Mouse (Mus musculus) olfactory bulb, adult 2 months (tissue): ENCODE data around the gene Slc12a7. TPM values are rescaled to one million over a fixed set of nuclear protein-coding genes. Genes with fewer than 3 reads are reported as not detected.

Experiments used
- H3K27ac ChIP-seq: fragments of 200-500 bp; 2 replicates; pipeline ENCODE4 v1.5.1; 2012; ENCODE audit warnings: low read depth, low read length; ENCODE audit not compliant: insufficient read depth
- H3K4me1 ChIP-seq: fragments of 200-500 bp; 2 replicates; pipeline ENCODE4 v1.6.1; 2012; ENCODE audit warnings: low read length; ENCODE audit not compliant: control insufficient read depth, insufficient read depth
- H3K4me3 ChIP-seq: fragments of 200-500 bp; 2 replicates; pipeline ENCODE4 v1.5.1; 2012; ENCODE audit warnings: mild to moderate bottlenecking, low read depth, low read length, moderate library complexity; ENCODE audit not compliant: insufficient read depth
- CTCF ChIP-seq: fragments of 200-500 bp; IDR thresholded peaks from 2 replicates; pipeline ENCODE4 v1.5.1; 2012; ENCODE audit warnings: low read depth, mild to moderate bottlenecking, low read length, moderate library complexity; ENCODE audit not compliant: insufficient read depth
- POLR2A ChIP-seq: fragments of 200-500 bp; IDR thresholded peaks from 2 replicates; pipeline ENCODE4 v1.6.1; 2012; ENCODE audit warnings: mild to moderate bottlenecking, low read depth, low read length, moderate library complexity; ENCODE audit not compliant: insufficient read depth
- WGBS: fragments of 180-500 bp; shearing (Covaris S2); methylation state at CpG from one replicate; pipeline ENCODE4 v1.1.7; 2018; 5-methylcytosine and 5-hydroxymethylcytosine counted together
- polyA plus RNA-seq: library from polyadenylated mRNA; stranded (reverse); fragments of >200 nt; gene quantifications from 2 replicates; pipeline ENCODE4 v1.2.4, GENCODE M21; 2012; ENCODE audit warnings: low replicate concordance; ENCODE audit not compliant: missing spikeins, insufficient read depth, insufficient read length

The Slc12a7 gene
- polyA plus RNA-seq, 1 experiment = not detected

- H3K4me3 ChIP-seq = peak overlapping the region; percentile 35
- 32% methylated on average over 11 of the region's 11 CpGs for WGBS
- no peak overlapping the region for H3K27ac ChIP-seq
- TF ChIP-seq CTCF = no peak
- TF ChIP-seq POLR2A = no peak
- peaks cover 13% of the 10 kb centered on the region for H3K4me1 ChIP-seq
Observed at GRCm38 (mm10) chr13:73764256-73764775, 31.4 kb downstream of the Slc12a7 start.

- TF ChIP-seq POLR2A (no peak), CTCF (no peak)
- Histone ChIP-seq H3K4me1 (peaks cover 13% of the 10 kb centered on the region), H3K4me3 (no peak overlapping the region), H3K27ac (no peak overlapping the region)
- WGBS = 88% methylated on average over 4 of the region's 4 CpGs
Observed at GRCm38 (mm10) chr13:73765393-73765792, 32.5 kb downstream of the Slc12a7 start.

- WGBS = 89% methylated on average over 8 of the region's 8 CpGs
- no peak for TF ChIP-seq CTCF
- TF ChIP-seq POLR2A = no peak
- H3K4me1 ChIP-seq = peaks cover 13% of the 10 kb centered on the region
- H3K27ac ChIP-seq = no peak overlapping the region
- H3K4me3 ChIP-seq = no peak overlapping the region
Observed at GRCm38 (mm10) chr13:73767224-73767623, 34.3 kb downstream of the Slc12a7 start.

GRCm38 (mm10) chr13:73767754-73768153, 34.9 kb downstream of the Slc12a7 start:
- no peak overlapping the region for H3K27ac ChIP-seq
- H3K4me3 ChIP-seq = no peak overlapping the region
- 89% methylated on average over 5 of the region's 5 CpGs for WGBS
- H3K4me1 ChIP-seq = peaks cover 13% of the 10 kb centered on the region
- TF ChIP-seq POLR2A (no peak), CTCF (no peak)

GRCm38 (mm10) chr13:73768311-73768710, 35.4 kb downstream of the Slc12a7 start:
- 86% methylated on average over 3 of the region's 3 CpGs for WGBS
- H3K4me1 ChIP-seq = peaks cover 13% of the 10 kb centered on the region
- TF ChIP-seq CTCF (no peak), POLR2A (no peak)
- H3K4me3 ChIP-seq = no peak overlapping the region
- H3K27ac ChIP-seq = no peak overlapping the region

GRCm38 (mm10) chr13:73769916-73770682, 37.2 kb downstream of the Slc12a7 start:
- Histone ChIP-seq H3K27ac (no peak overlapping the region), H3K4me3 (no peak overlapping the region), H3K4me1 (peaks cover 8% of the 10 kb centered on the region)
- TF ChIP-seq POLR2A = no peak
- TF ChIP-seq CTCF = no peak
- WGBS = 80% methylated on average over 4 of the region's 4 CpGs

DNA sequence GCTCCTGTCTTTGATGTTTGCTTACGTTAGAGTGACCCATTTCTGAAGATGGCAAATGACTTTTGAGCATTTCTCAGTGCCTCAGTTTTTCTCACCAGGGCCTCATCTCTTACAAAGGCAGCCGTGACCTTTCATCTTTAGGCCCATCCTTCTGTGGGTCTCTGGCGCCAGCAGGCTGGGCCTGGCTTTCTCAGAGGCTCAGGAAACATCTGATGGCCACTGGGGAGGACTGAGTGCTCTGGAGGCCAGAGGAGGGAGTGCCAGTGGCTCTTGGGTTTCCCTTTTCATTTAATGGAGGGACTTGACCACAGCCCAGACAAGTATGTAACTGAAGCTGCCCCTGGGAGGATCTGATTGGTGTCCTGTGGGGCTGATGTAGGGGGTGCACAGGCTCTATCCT, 38.2 kb downstream of the Slc12a7 start:
- Histone ChIP-seq H3K4me1 (peaks cover 8% of the 10 kb centered on the region), H3K4me3 (no peak overlapping the region), H3K27ac (no peak overlapping the region)
- TF ChIP-seq CTCF (no peak), POLR2A (no peak)
- WGBS = 87% methylated on average over 3 of the region's 3 CpGs

DNA sequence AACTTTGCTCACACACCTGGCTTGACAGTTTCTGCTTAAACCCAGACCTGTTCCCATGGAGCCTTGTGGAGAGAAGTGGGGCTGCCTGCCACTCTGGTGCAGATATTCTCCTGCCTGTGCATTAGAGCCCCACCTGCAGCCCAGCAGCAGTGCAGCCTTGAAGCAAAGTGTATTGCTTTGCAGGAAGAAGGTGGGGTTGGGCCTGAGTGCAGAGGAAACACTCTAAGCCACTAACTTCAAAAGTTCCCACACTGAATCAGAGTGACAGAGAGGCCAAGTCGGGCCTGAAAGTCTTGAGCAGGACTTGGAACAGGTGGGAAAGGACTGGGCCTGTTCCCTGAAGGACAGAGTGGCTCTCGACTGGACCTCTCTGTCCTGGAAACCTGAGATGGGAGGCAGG, 39.8 kb downstream of the Slc12a7 start:
- no peak overlapping the region for H3K4me3 ChIP-seq
- WGBS = 54% methylated on average over 2 of the region's 2 CpGs
- peaks cover 8% of the 10 kb centered on the region for H3K4me1 ChIP-seq
- TF ChIP-seq CTCF = no peak
- H3K27ac ChIP-seq = no peak overlapping the region

GRCm38 (mm10) chr13:73773519-73774205, 40.8 kb downstream of the Slc12a7 start:
- 37% methylated on average over 4 of the region's 4 CpGs for WGBS
- Histone ChIP-seq H3K4me1 (peaks cover 8% of the 10 kb centered on the region), H3K27ac (no peak overlapping the region), H3K4me3 (no peak overlapping the region)
- TF ChIP-seq POLR2A = no peak
- TF ChIP-seq CTCF = no peak
